Mouse (Mus musculus) gastrocnemius, postnatal 10 days (tissue): ENCODE results near the gene Birc6. TPM values are rescaled to one million over a fixed set of nuclear protein-coding genes. Genes with fewer than 3 reads are reported as not detected.
A peak's percentile ranks its signal among the peaks of the same experiment; 100 is the strongest.

Experiments used
- DNase-seq: peaks from one replicate; pipeline ENCODE4 v3.0.0; 2021; ENCODE audit warnings: mixed read lengths
- total RNA-seq, 2 experiments: library from RNA; stranded (reverse); gene quantifications; 2 replicates each; pipeline ENCODE4 v1.2.3; 2021

Gene Birc6
- total RNA-seq, 2 experiments from 2014 or later, result 64.3 to 77.7 TPM

DNA sequence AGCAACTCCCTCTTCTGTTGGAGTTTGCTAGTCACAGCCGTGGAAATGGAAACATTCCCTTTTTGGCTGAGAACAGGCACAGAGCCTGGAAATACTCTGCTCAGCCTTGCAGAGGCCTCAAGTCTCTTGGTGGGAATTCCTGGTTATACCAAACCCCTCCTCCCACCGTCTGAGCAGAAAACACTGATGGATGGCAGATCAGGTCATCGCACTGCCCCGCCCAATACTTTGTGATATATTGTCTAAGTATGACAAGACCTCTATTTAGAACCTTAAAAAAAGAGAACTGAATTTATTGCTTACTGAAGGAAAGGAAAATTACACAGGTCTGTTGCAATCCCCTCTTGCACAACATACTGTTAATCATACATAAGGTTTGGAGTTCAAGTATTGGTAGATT is 182.6 kb downstream of the Birc6 start:
- no peak for DNase-seq

DNA sequence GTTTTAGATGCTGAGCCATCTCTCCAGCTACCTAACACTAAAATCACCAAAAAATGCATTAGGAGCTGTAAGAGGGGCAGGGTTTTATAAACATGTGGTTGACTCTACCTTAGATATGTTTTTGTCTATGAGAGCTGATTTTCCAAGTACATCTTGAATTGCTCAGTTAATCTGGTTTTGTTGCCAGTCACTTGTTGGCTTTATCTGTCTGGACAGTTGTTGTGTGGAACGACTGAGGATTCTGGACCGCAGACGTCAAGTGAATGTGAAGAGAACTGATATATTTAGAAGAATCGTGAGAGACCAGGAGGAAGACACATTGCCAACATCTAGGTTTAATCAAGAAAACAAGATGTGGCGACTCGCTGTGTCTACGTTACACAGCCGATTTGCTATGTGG is 183.5 kb downstream of the Birc6 start:
- DNase-seq, result no peak

DNA sequence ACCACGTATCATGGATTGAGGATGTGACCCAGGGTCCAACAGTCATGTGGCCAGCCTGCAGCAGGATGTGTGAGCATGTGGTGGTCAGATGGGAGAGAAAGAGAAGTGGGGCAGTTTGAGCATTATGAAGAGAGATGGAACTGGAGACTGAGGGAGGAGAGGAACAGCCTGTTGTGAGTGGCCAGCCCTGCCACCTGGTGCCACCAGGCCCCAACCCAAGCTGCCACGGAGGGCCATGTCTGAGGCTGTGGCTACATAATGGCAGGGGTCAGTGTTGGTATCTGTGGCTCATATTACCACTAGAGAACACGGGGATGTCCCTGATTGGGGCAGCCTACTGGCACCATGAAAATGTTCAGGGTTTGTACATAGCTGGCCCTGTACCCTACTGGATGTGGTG is 187.0 kb downstream of the Birc6 start:
- DNase-seq, result no peak

DNA sequence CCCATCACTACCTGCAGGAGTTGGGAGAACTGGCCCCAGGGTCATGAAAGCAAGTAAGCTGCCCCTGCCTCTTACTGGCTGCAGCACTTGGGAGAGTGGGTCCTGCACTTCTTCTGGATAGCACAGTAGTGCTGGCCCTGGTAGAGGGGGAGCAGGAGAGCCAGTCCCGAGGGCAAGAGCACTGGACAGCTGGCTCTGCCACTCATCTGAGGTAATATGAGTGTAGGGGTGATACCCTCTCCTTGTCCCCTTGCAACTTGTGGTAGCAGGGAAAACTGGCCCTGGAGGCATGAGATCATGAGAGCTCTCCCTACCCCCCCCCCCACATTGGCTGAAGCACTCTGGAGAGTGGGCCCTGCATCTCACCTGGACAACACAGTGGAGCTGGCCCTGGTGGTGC is 187.6 kb downstream of the Birc6 start:
- no peak for DNase-seq

DNA sequence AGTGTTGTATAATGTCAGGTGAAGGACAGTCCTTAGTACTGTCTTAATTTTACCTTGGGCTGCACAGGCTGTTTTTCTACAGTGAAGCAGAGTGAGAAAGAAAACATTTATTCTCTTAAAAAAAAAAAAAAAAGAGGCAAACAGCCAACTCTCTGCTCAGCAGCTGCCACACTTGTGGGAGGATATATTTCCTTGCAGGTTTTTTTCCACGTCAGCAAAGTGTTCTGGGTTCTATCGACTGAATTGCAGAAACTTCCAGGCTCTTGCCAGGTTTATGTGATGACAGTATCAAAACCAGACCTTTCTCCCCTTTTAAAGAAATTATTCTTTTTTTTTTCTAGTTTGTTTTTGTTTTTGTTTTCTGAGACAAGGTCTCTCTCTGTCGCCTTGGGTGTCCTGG is 188.5 kb downstream of the Birc6 start:
- DNase-seq, result no peak

DNA sequence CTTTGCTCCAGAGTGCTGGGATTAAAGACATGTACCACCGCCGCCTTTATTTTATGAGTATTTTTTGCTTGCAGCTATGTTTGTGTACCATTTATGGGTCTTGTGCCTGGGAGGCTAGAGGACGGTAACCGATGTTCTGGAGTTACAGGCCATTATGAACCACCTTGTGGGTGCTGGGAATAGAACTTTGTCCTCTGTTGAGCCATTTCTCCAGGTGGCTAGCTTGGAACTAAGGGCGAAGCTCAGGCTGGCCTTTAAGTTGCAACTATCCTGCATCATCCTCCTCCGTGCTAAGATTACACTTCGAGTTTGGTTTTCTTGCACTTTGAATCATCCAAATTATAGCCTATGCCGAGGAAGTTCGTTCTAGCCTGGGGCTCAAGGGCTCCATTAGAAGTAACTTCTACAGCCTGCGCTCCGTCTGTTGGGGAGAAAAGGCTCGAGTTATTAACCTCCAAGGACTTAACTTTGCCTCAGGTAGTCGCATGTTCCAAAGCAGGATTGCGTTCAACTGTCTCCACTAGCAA is 189.1 kb downstream of the Birc6 start:
- DNase-seq, result no peak

DNA sequence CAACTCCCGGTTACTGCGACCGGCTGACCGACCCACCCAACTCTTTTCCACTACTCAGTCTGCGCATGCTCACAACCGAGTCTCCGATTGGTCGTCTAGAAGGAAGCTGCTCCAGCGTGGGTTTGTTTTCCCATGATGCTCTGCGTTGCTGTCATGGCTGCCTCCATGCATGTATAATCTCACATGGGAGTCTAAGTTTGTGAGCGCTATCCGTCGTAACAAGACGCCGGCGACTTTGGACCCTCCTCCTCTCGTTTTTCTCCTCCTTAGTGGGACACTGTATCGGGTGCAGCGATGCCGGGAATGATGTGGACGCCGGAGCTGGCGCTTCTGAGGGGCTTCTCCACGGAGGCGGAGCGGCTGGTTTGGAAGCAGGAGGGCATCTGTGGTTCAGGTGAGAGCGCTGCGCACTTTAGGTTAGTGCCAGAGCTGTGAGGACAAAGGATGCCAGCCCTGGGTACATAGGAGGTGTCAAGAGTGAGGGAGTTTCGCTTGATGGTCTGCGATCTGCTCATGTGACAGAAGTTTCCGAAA is 189.6 kb downstream of the Birc6 start, which contains the start of gene Ttc27:
TSS of gene Ttc27 (plus strand) at position 115 of the 534 bp plus-strand sequence.
- DNase-seq, result peak; percentile 97

DNA sequence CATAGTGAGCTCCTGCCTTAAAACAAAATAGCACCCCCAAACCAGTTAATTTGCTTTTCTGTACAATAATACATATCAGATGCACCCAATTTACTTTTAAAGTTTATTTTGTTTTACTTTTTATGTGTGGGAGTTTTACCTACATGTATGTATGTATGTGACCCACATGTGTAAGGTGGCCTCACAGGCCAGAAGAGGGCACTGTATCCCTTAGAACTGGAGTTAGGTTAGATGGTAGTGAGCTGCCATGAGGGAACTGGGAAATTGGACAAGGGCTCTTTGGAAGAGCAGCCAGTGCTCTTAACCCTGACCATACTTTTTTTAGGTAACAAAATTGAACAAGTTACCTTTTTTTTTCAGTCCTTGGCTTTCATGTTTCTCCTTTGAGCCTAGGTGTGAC is 204.8 kb downstream of the Birc6 start:
- DNase-seq, result no peak

DNA sequence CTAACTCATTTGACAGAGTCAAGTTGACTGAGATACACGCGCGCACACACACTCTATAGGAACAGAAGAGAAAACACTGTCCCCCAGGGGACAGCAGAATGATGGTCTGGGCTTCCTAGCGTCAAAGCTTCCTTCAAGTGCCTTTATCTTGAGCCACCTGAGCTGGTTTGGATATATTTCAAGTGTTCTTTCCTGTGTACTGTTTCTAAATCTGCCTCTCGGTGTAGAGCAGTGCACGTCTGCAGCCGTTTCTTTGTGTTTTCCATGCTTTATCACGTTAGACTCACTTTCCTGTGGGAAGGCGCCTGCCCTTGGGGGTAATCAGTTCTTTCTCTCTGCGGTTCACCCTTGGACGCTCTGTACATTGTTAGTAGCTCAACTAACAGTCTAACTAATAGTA is 207.3 kb downstream of the Birc6 start:
- no peak for DNase-seq

DNA sequence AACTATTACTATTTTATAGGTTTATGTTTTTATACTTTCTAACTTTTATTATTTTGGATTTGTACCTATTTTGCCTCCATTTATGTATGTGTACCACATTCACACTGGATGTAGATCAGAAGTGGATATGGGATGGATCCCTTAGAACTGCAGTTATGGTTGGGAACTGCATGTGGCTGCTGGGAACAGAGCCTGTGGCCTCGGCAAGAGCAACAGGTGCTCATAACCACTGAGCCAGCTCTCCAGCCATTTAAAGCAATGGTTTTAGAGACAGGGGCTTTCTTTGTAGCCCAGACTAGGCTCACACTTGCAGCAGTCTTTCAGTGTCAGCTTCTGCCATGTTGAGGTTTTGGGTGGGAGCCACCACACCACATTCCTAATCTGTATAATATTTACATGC is 221.6 kb downstream of the Birc6 start:
- DNase-seq, result no peak

DNA sequence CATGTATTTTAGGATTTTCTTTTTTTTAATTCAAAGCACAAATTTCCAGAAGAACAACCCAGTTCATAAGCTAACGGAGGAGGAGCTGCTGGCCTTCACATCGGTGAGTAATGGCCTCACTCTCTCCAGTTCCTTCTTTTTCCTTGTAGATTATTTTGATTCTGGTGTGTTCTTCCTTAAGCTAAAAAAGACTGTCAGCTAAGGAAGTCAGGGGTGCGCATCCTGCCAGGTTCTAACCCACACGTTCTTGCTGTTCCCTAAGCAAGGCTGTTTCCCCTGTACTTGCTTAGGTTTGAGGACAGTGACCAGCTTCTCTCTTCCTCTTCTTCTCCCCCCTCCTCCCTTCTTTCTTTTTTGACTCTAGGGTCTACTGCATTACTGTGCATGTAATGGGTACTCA is 222.9 kb downstream of the Birc6 start:
- no peak for DNase-seq

Other genes starting within 250 kb of the Birc6 start
- gene Memo1, start 232.8 kb upstream of the Birc6 start, total RNA-seq, result 10 to 100 TPM; 71.4 to 76.6 TPM
- 10 to 100 TPM; 80.3 to 85.5 TPM for gene Dpy30, start 204.4 kb upstream of the Birc6 start, total RNA-seq
- gene Spast, start 189.3 kb upstream of the Birc6 start, total RNA-seq, result 10 to 100 TPM; 48.9 to 51.6 TPM
- gene Slc30a6, start 132.7 kb upstream of the Birc6 start, total RNA-seq, result 1 to 10 TPM; 6.3 to 9.9 TPM
- under 1 TPM; 0.21 to 0.34 TPM for gene Nlrc4, start 69.2 kb upstream of the Birc6 start, total RNA-seq
- gene Yipf4, start 38.8 kb upstream of the Birc6 start, total RNA-seq, result 10 to 100 TPM; 40.4 to 43.3 TPM
- 10 to 100 TPM in 1 of 2 experiments, 1 to 10 TPM in 1; 8.3 to 11.2 TPM for gene Ttc27, start 189.4 kb downstream of the Birc6 start, total RNA-seq